Mouse (Mus musculus): Measurements from ENCODE around the gene Ralgps2. TPM values are rescaled to one million over a fixed set of nuclear protein-coding genes. Genes with fewer than 3 reads are reported as not detected.

Ralgps2 gene
- polyA plus RNA-seq, 1 experiment: 20.3 TPM

DNA sequence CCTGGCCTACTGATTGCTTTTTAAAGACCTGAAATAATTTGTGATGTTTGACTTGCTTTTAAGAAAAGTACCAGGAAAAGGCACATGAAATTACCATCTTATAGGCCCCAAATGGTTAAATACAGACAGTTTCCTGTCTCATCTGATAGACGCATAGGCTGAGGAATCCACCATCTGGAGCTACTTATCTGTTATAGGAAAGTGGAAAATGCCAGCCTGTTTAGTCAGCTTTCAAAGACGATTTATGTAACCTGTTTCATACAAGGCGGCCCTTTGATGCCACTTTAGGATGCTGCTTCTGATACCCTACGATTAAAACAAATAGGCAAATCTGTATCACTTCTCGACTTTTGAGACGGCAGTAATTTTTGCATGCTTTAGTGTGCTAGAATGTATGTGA is 138.2 kb downstream of the Ralgps2 start:
- WGBS: 81% methylated on average over 6 of the region's 6 CpGs
- Histone ChIP-seq H3K4me1 (ENCODE audit: control insufficient read depth, insufficient read depth, low read length) (no peaks in the 10 kb centered on the region), H3K4me3 (replicated peaks; ENCODE audit: insufficient read depth, low read depth, low read length) (no peak overlapping the region), H3K27ac (ENCODE audit: insufficient read depth, low read length) (no peak overlapping the region), H3K27me3 (ENCODE audit: control insufficient read depth, insufficient read depth, low read length) (no peaks in the 10 kb centered on the region)
- DNase-seq: no peak
- no peak for TF ChIP-seq CTCF (IDR thresholded peaks at IDR 0.05; ENCODE audit: borderline replicate concordance, insufficient read depth, low read depth, low read length)
- TF ChIP-seq POLR2A (IDR thresholded peaks at IDR 0.05; ENCODE audit: borderline replicate concordance, insufficient read depth, low read length): no peak

DNA sequence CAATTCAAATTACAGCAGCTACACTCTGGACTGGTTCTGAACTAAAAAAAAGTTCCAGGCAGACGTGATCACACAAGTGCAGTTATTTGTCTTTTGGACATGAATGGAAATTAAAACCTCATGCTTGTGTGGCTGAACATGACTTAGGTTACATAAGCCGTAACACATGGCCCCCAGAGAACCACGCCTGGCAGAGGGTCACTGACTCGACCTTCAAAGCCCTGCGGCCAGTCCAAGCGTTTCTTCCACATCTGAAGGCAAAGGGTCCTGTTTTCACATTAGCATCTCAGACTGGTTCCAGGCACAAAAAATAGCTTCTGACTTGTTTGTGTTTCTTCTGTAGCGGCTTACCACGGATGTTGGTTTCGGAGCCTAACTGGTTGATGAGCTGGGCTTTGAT is 143.2 kb downstream of the Ralgps2 start:
- Histone ChIP-seq H3K27ac (ENCODE audit: insufficient read depth, low read length) (no peak overlapping the region), H3K4me3 (replicated peaks; ENCODE audit: insufficient read depth, low read depth, low read length) (no peak overlapping the region), H3K27me3 (ENCODE audit: control insufficient read depth, insufficient read depth, low read length) (no peaks in the 10 kb centered on the region), H3K4me1 (ENCODE audit: control insufficient read depth, insufficient read depth, low read length) (no peaks in the 10 kb centered on the region)
- WGBS: 86% methylated on average over 9 of the region's 9 CpGs
- DNase-seq: no peak
- TF ChIP-seq CTCF (IDR thresholded peaks at IDR 0.05; ENCODE audit: borderline replicate concordance, insufficient read depth, low read depth, low read length): no peak
- TF ChIP-seq POLR2A (IDR thresholded peaks at IDR 0.05; ENCODE audit: borderline replicate concordance, insufficient read depth, low read length): no peak

DNA sequence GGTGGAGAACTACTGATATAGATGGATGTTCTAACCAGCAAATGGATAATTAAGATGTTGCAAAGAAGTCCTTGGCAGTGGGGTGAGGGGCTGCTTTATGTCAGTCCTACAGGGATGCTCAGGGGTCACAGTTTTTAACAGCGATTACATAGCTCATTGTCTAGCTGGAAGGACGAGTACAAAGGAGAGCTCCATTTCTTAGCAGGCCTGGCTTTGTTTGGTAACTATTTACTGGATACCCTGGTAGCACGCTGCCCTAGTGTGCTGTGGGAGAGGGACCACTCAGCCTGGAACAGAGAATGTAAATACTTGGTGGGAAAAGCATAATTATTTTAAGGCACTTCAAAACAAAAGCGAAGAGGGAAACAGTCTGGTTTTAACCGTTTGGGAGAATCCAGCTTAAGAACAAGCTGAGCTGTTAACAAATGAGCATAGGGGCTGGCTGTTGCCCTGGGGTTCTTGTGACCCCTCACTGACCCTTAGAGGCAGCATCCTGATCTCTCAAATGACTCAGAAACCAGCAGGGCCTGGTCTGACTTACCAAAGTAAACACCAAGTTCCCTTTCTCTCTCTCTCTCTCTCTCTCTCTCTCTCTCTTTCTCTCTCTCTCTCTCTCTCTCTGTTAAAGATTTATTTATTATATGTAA is 149.5 kb downstream of the Ralgps2 start:
- WGBS: 62% methylated on average over 5 of the region's 5 CpGs
- TF ChIP-seq CTCF (IDR thresholded peaks at IDR 0.05; ENCODE audit: borderline replicate concordance, insufficient read depth, low read depth, low read length): no peak
- no peak for TF ChIP-seq POLR2A (IDR thresholded peaks at IDR 0.05; ENCODE audit: borderline replicate concordance, insufficient read depth, low read length)
- no peak for DNase-seq
- H3K27me3 ChIP-seq (ENCODE audit: control insufficient read depth, insufficient read depth, low read length): no peaks in the 10 kb centered on the region
- no peak overlapping the region for H3K4me3 ChIP-seq (replicated peaks; ENCODE audit: insufficient read depth, low read depth, low read length)
- H3K27ac ChIP-seq (ENCODE audit: insufficient read depth, low read length): no peak overlapping the region
- H3K4me1 ChIP-seq (ENCODE audit: control insufficient read depth, insufficient read depth, low read length): peaks cover 2% of the 10 kb centered on the region; the same call in 1 of the 2 replicates

DNA sequence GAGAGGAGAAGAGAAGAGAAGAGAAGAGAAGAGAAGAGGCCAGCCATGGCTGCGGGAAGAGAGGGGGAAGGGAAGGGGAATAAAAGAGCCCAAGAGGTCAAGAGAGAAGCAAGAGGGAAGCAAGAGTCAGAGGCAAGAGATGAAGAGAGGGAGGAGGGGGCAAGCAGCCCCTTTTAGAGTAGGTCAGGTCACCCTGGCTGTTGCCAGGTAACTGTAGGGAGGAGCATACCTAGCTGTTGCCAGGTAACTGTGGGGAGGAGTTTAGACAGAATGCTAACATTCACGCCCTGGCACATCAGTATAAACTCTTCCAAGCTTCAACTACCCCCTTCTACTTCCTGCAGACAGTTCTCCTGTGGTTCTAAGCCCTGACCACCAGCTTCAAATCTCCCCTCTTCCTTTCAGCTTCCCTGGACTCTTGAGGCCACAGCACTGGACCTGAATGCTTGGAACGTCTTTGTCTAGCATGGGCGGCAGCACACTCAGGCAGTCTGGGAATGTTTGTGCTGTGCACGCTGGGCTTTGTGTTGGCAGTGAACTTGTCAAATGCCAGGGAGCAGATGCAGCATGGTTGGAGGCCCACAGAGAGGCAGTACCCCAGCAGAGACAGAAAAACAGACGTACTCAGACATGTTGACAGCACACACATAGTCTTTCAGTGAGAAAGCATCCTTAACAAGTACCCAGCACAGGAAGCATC is 152.1 kb downstream of the Ralgps2 start:
- H3K4me3 ChIP-seq (replicated peaks; ENCODE audit: insufficient read depth, low read depth, low read length): no peak overlapping the region
- 29% methylated on average over 6 of the region's 6 CpGs for WGBS
- TF ChIP-seq CTCF (IDR thresholded peaks at IDR 0.05; ENCODE audit: borderline replicate concordance, insufficient read depth, low read depth, low read length): no peak
- TF ChIP-seq POLR2A (IDR thresholded peaks at IDR 0.05; ENCODE audit: borderline replicate concordance, insufficient read depth, low read length): no peak
- peaks cover 2% of the 10 kb centered on the region; the same call in 1 of the 2 replicates for H3K4me1 ChIP-seq (ENCODE audit: control insufficient read depth, insufficient read depth, low read length)
- H3K27me3 ChIP-seq (ENCODE audit: control insufficient read depth, insufficient read depth, low read length): no peaks in the 10 kb centered on the region
- H3K27ac ChIP-seq (ENCODE audit: insufficient read depth, low read length): no peak overlapping the region
- DNase-seq: no peak

DNA sequence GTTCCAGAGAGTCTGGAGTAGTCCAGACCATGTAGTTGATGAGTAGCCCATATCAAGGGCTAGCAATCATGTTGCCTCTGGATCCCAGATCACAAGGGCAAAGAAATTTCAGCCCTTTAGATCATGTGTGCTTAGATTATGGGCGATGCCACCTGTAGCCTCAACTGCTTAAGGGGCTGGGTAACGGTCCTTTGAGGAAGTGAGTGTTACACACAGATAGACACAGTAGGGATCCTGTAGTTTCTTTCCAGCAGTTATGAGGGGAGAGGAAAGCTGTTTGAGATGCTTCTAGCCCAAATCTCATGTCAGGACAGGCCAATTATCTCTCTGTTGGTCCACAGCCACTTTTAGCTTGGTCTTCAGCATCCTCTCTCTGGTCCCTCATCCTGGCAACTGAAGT is 153.4 kb downstream of the Ralgps2 start:
- no peak for TF ChIP-seq CTCF (IDR thresholded peaks at IDR 0.05; ENCODE audit: borderline replicate concordance, insufficient read depth, low read depth, low read length)
- no peak for TF ChIP-seq POLR2A (IDR thresholded peaks at IDR 0.05; ENCODE audit: borderline replicate concordance, insufficient read depth, low read length)
- Histone ChIP-seq H3K4me1 (ENCODE audit: control insufficient read depth, insufficient read depth, low read length) (peaks cover 2% of the 10 kb centered on the region; the same call in 1 of the 2 replicates), H3K27ac (ENCODE audit: insufficient read depth, low read length) (no peak overlapping the region), H3K27me3 (ENCODE audit: control insufficient read depth, insufficient read depth, low read length) (no peaks in the 10 kb centered on the region), H3K4me3 (replicated peaks; ENCODE audit: insufficient read depth, low read depth, low read length) (no peak overlapping the region)
- WGBS: 86% methylated on average over 2 of the region's 2 CpGs
- no peak for DNase-seq

DNA sequence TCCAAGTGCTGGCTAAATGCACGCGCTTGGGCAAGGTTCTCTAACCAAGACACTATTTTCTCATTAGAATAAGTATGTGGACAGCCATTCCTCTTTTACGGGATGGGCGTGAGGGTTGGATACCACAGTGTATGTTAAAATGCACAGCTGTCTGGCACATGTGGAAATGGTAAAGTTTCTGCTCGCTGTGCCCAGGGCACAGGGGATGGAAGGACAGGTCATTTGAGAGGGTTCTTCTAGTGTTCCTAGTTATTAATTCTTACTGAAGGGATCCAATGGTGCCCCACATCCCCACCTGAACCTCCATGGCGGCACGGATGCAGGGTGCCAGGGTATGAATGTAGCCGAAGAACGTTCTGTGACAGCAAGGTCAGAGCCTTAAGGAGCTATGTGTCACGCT is 154.5 kb downstream of the Ralgps2 start:
- no peak for TF ChIP-seq CTCF (IDR thresholded peaks at IDR 0.05; ENCODE audit: borderline replicate concordance, insufficient read depth, low read depth, low read length)
- no peak for TF ChIP-seq POLR2A (IDR thresholded peaks at IDR 0.05; ENCODE audit: borderline replicate concordance, insufficient read depth, low read length)
- WGBS: 66% methylated on average over 10 of the region's 10 CpGs
- Histone ChIP-seq H3K4me3 (replicated peaks; ENCODE audit: insufficient read depth, low read depth, low read length) (no peak overlapping the region), H3K27ac (ENCODE audit: insufficient read depth, low read length) (no peak overlapping the region), H3K4me1 (ENCODE audit: control insufficient read depth, insufficient read depth, low read length) (peaks cover 2% of the 10 kb centered on the region; the same call in 1 of the 2 replicates), H3K27me3 (ENCODE audit: control insufficient read depth, insufficient read depth, low read length) (no peaks in the 10 kb centered on the region)
- DNase-seq: no peak

DNA sequence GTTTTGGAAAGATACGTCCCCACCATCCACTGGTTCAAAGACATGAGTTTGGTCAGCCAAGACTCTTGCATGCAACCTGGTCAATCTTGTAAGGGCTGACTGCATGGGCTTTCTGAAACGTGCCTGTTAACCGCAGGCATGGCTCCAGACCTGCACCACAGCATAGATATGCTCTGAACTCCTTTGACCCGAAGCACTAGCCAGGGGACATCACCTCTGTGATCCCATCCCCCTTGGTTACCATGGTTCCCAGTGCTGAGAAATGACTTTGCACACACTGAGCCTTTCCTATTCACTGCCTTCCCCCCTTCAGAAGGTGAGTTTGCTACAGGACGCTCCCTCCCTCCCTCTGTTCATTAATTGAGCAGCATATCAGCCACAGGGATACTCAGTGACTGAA is 155.3 kb downstream of the Ralgps2 start:
- TF ChIP-seq CTCF (IDR thresholded peaks at IDR 0.05; ENCODE audit: borderline replicate concordance, insufficient read depth, low read depth, low read length) (no peak), POLR2A (IDR thresholded peaks at IDR 0.05; ENCODE audit: borderline replicate concordance, insufficient read depth, low read length) (no peak)
- Histone ChIP-seq H3K4me1 (ENCODE audit: control insufficient read depth, insufficient read depth, low read length) (peaks cover 2% of the 10 kb centered on the region; the same call in 1 of the 2 replicates), H3K27ac (ENCODE audit: insufficient read depth, low read length) (no peak overlapping the region), H3K27me3 (ENCODE audit: control insufficient read depth, insufficient read depth, low read length) (no peaks in the 10 kb centered on the region), H3K4me3 (replicated peaks; ENCODE audit: insufficient read depth, low read depth, low read length) (no peak overlapping the region)
- no peak for DNase-seq
- 69% methylated on average over 5 of the region's 5 CpGs for WGBS
